Mouse (Mus musculus): ENCODE measurements at regions not wholly inside any gene's neighbourhood (a gene's known extent, or its start where the extent isn't known, plus 50 kb on each side); places are given as distances from the start of the nearest gene placed in this dataset.
"Not testable (repeated sequence)": the region's sequence is repeated elsewhere in the genome, so short reads cannot be mapped to it uniquely, and the experiment has no call there.

DNA sequence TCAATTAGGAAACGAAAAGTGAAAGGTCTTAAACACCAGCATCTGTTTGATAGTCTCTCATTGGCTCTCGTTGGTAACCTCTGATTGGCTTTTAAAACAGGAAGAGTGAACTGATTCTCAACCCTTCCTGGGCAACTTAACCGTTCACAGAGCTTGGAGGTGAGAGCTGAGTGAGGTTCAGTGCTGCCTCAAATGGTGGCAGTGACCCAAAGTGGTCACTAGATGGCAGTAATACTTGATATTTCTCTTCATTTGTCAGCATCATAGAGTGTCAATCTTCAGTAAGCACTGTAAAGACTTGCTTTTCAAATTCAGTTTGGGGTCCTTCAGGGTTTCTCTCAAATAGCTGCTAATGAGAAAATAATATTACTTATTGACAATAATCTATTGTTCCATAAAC lies 321.8 kb upstream of the Gdi2 start:
- not testable (repeated sequence) for DNase-seq

DNA sequence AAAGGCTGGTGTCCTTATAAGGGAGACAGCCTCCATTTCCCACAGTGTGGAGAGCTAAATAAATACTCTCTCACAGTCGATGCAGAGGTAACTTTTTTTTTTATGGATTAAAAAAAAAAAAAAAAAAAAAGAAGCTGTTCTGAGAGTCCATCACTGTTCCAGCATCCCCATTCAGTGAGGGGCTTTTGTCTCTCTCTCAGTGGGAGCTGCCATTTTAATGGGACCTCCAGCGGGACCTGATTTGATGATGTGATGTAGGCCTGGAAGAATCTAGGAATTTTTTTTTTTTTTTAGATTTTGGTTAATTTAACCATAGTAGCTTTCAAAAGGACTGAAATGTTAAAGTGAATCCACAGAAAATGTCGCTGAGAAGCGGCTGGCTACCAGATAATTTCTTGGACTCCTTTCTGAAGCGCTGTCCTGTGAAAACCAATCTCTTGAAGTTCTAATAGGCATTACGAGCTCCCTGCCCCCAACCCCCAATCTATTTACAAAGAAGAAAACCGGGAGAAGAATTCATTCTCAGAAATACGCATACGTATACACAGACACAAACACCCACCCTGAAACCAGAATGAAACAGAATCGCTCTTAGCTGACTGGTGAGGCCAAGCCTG lies 316.8 kb upstream of the Gdi2 start:
- not testable (repeated sequence) for DNase-seq

DNA sequence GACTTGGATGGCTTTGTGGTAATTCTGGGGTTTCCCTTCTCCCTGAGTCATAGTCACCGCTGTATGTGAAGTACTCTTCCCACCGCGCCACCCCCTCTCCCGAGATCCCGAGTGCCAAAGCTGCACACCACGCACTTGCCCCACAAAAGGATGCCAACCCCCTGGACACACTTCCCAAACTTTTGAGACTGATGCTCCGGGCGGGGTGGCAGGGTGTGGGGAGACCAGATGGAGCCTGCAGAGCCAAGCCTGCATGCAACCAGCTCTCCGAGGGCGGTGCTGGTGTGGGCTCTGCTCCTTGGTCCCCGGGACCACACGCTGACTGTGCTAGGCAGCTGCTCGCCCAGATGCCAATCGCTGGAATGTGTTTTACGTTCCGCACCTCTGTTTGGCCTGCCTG lies 316.2 kb upstream of the Gdi2 start:
- no peak for DNase-seq

DNA sequence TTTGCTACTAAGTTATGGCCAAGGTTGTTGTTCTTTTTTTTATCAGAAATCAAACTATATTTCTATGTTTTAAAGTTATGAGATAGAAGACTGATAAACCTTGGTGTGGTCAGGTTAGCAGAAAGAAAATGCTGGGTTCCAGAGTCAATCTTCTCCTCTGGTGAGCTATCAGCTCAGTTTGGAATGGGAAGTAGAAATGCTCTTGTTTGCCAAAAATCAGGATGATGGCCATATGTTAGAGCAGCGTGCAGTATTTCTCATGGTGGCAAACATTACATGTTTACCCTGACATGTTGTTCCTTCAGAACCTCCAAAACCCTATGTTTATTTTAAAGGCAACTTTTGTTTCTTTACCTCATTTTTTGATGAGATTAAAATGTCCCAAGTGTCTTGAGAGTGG lies 279.5 kb upstream of the Gdi2 start:
- peak; percentile 5 for DNase-seq

DNA sequence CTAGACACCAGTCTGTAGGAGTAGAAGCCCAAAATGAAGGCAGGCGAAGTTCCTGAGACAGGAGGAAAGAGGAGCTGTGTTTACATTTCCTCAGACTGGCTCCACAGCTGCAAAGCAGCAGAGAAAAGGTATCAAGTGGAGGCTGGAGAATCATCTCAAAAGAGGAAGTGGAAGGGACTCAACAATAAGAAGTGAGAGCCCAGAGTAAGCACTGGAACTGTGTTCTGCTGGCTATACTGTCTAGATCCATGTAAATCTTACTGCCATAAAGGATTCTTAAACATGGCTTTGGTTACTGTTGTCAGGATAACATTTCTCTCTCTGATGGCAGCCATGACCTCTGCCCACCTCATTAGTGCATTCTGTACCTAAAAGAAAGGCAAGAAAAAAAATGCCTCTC lies 261.7 kb upstream of the Gdi2 start:
- DNase-seq = not testable (repeated sequence)

All from cerebellum, adult 11-12 months (tissue).